Mouse (Mus musculus): ENCODE measurements at regions not wholly inside any gene's neighbourhood (a gene's known extent, or its start where the extent isn't known, plus 50 kb on each side); places are given as distances from the start of the nearest gene placed in this dataset.

GRCm38 (mm10) chr17:15194894-15195461, 153.6 kb upstream of the Gm3448 start:
- DNase-seq (ENCODE audit: low read depth, low spot score): no peak

GRCm38 (mm10) chr17:15193831-15194230, 152.5 kb upstream of the Gm3448 start:
- no peak for DNase-seq (ENCODE audit: low read depth, low spot score)

- DNase-seq (ENCODE audit: low read depth, low spot score): no peak
These were observed 151.5 kb upstream of the Gm3448 start for GRCm38 (mm10) chr17:15192840-15193239.

GRCm38 (mm10) chr17:15185217-15185616, 143.9 kb upstream of the Gm3448 start:
- peak; percentile 33 for DNase-seq (ENCODE audit: low read depth, low spot score)

- DNase-seq (ENCODE audit: low read depth, low spot score): no peak
These were observed 142.5 kb upstream of the Gm3448 start for GRCm38 (mm10) chr17:15183800-15184199.

GRCm38 (mm10) chr17:15182105-15182504, 140.8 kb upstream of the Gm3448 start:
- peak; percentile 86 for DNase-seq (ENCODE audit: low read depth, low spot score)

GRCm38 (mm10) chr17:15180223-15180860, 139.0 kb upstream of the Gm3448 start:
- peak; percentile 23 for DNase-seq (ENCODE audit: low read depth, low spot score)

GRCm38 (mm10) chr17:15179411-15179951, 138.1 kb upstream of the Gm3448 start:
- DNase-seq (ENCODE audit: low read depth, low spot score): peak; percentile 16

GRCm38 (mm10) chr17:15177390-15177789, 136.1 kb upstream of the Gm3448 start:
- no peak for DNase-seq (ENCODE audit: low read depth, low spot score)

GRCm38 (mm10) chr17:15174354-15174953, 133.1 kb upstream of the Gm3448 start:
- DNase-seq (ENCODE audit: low read depth, low spot score): no peak

- DNase-seq (ENCODE audit: low read depth, low spot score): no peak
These were observed 126.6 kb upstream of the Gm3448 start for GRCm38 (mm10) chr17:15167927-15168326.

GRCm38 (mm10) chr17:15157693-15158333, 116.5 kb upstream of the Gm3448 start:
- no peak for DNase-seq (ENCODE audit: low read depth, low spot score)

GRCm38 (mm10) chr17:15152996-15153735, 111.8 kb upstream of the Gm3448 start:
- no peak for DNase-seq (ENCODE audit: low read depth, low spot score)

GRCm38 (mm10) chr17:15152477-15152876, 111.1 kb upstream of the Gm3448 start:
- DNase-seq (ENCODE audit: low read depth, low spot score): no peak

- no peak for DNase-seq (ENCODE audit: low read depth, low spot score)
These were observed 110.4 kb upstream of the Gm3448 start for GRCm38 (mm10) chr17:15151695-15152094.

- DNase-seq (ENCODE audit: low read depth, low spot score): no peak
These were observed 105.3 kb upstream of the Gm3448 start for GRCm38 (mm10) chr17:15146607-15147006.

GRCm38 (mm10) chr17:15145191-15145968, 104.0 kb upstream of the Gm3448 start:
- no peak for DNase-seq (ENCODE audit: low read depth, low spot score)

GRCm38 (mm10) chr17:15140391-15140790, 99.1 kb upstream of the Gm3448 start:
- DNase-seq (ENCODE audit: low read depth, low spot score): peak; percentile 11
